Mouse (Mus musculus) liver, embryonic 16.5 days (tissue): ENCODE results near the gene Zranb3. TPM values are rescaled to one million over a fixed set of nuclear protein-coding genes. Genes with fewer than 3 reads are reported as not detected.

Source experiments
- ATAC-seq: fragments of 200-750 bp; cut with Nextera tagmentation; 2 replicates; pipeline ENCODE4 v1.8.0; 2017; ENCODE audit warnings: low read depth, mild to moderate bottlenecking, moderate number of reproducible peaks, moderate library complexity
- H3K27ac ChIP-seq: fragments of 300-500 bp; sonication (generic); 2 replicates; pipeline ENCODE4 v1.5.1; 2014; ENCODE audit warnings: mild to moderate bottlenecking, low read length
- H3K27me3 ChIP-seq: fragments of 300-500 bp; sonication (generic); 2 replicates; pipeline ENCODE4 v1.6.1; 2014; ENCODE audit warnings: low read depth, low read length, mixed read lengths; ENCODE audit not compliant: control insufficient read depth, insufficient read depth
- H3K36me3 ChIP-seq: fragments of 300-500 bp; sonication (generic); 2 replicates; pipeline ENCODE4 v1.6.1; 2014; ENCODE audit warnings: mild to moderate bottlenecking; ENCODE audit not compliant: control insufficient read depth, insufficient read depth
- H3K4me1 ChIP-seq: fragments of 300-500 bp; sonication (generic); 2 replicates; pipeline ENCODE4 v1.6.1; 2014; ENCODE audit warnings: low read depth, low read length, mixed read lengths; ENCODE audit not compliant: control insufficient read depth
- H3K4me2 ChIP-seq: fragments of 300-500 bp; sonication (generic); 2 replicates; pipeline ENCODE4 v1.6.1; 2014; ENCODE audit warnings: low read depth, low read length, mixed read lengths
- H3K4me3 ChIP-seq: fragments of 300-500 bp; sonication (generic); 2 replicates; pipeline ENCODE4 v1.5.1; 2014; ENCODE audit warnings: low read depth, mild to moderate bottlenecking, low read length
- H3K9ac ChIP-seq: fragments of 300-500 bp; sonication (generic); 2 replicates; pipeline ENCODE4 v1.6.1; 2014; ENCODE audit warnings: low read depth, low read length
- H3K9me3 ChIP-seq: fragments of 300-500 bp; sonication (generic); replicated peaks from 2 replicates; pipeline ENCODE4 v1.6.1; 2016; ENCODE audit warnings: low read length; ENCODE audit not compliant: control insufficient read depth
- WGBS: fragments of 180-500 bp; shearing (Covaris S2); extraction: QIAGEN DNeasy Blood & Tissue Kit; methylation state at CpG from one replicate; pipeline ENCODE4 v1.1.7; 2014; ENCODE audit not compliant: insufficient replicate concordance; 5-methylcytosine and 5-hydroxymethylcytosine counted together
- polyA plus RNA-seq: library from polyadenylated mRNA; unstranded; fragments of >200 nt; fragmentation: Nextera tagmentation; extraction: Ambion mirVana; gene quantifications from 2 replicates; pipeline ENCODE4 v1.2.1, GENCODE M21; 2015

Gene Zranb3
- polyA plus RNA-seq, 1 experiment from 2014 or later, result 3.4 TPM

GRCm38 (mm10) chr1:127985391-127985790, 117.5 kb downstream of the Zranb3 start:
- H3K9me3 ChIP-seq, result no peaks in the 10 kb centered on the region
- ATAC-seq, result no peak
- no peaks in the 10 kb centered on the region for H3K36me3 ChIP-seq
- peaks cover 3% of the 10 kb centered on the region for H3K4me1 ChIP-seq
- no peak overlapping the region for H3K27ac ChIP-seq
- no peaks in the 10 kb centered on the region for H3K27me3 ChIP-seq
- H3K4me2 ChIP-seq, result no peak overlapping the region
- 84% methylated on average over 3 of the region's 3 CpGs for WGBS
- H3K9ac ChIP-seq, result no peak overlapping the region
- no peak overlapping the region for H3K4me3 ChIP-seq

- Histone ChIP-seq H3K9me3 (no peaks in the 10 kb centered on the region), H3K4me2 (no peak overlapping the region), H3K27me3 (no peaks in the 10 kb centered on the region), H3K9ac (no peak overlapping the region), H3K4me3 (no peak overlapping the region), H3K36me3 (no peaks in the 10 kb centered on the region), H3K4me1 (no peaks in the 10 kb centered on the region), H3K27ac (no peak overlapping the region)
- ATAC-seq, result no peak
- 71% methylated on average over 5 of the region's 5 CpGs for WGBS
Observed at GRCm38 (mm10) chr1:127983274-127983993, 119.4 kb downstream of the Zranb3 start.

DNA sequence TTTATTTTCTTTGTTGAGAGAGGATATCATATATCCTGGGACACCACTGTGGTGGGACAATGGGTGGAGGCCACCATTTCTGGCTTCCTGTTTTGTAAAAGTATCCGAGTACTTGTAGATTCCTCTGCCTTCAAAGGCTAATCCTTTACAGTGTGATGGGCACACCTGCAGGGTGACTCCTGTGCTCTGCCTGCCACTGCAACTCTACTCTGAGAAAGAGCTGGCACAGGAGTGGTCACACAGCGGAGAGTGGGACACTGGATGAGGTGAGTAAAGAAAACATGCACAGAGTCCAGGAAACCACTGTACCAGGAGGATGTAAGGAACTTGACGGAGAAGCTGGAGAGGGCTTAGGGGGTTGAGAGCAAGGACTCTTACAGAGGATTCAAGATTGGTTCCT, 120.6 kb downstream of the Zranb3 start:
- no peak overlapping the region for H3K4me3 ChIP-seq
- H3K4me2 ChIP-seq, result no peak overlapping the region
- H3K9ac ChIP-seq, result no peak overlapping the region
- H3K36me3 ChIP-seq, result no peaks in the 10 kb centered on the region
- ATAC-seq, result no peak
- no peaks in the 10 kb centered on the region for H3K9me3 ChIP-seq
- H3K27me3 ChIP-seq, result no peaks in the 10 kb centered on the region
- WGBS, result 65% methylated on average over 3 of the region's 3 CpGs
- no peak overlapping the region for H3K27ac ChIP-seq
- H3K4me1 ChIP-seq, result no peaks in the 10 kb centered on the region

- Histone ChIP-seq H3K9me3 (no peaks in the 10 kb centered on the region), H3K4me1 (no peaks in the 10 kb centered on the region), H3K27me3 (no peaks in the 10 kb centered on the region), H3K4me3 (no peak overlapping the region), H3K4me2 (no peak overlapping the region), H3K27ac (no peak overlapping the region), H3K36me3 (no peaks in the 10 kb centered on the region), H3K9ac (no peak overlapping the region)
- ATAC-seq, result no peak
- 52% methylated on average over 2 of the region's 2 CpGs for WGBS
Observed at GRCm38 (mm10) chr1:127980911-127981559, 121.8 kb downstream of the Zranb3 start.

DNA sequence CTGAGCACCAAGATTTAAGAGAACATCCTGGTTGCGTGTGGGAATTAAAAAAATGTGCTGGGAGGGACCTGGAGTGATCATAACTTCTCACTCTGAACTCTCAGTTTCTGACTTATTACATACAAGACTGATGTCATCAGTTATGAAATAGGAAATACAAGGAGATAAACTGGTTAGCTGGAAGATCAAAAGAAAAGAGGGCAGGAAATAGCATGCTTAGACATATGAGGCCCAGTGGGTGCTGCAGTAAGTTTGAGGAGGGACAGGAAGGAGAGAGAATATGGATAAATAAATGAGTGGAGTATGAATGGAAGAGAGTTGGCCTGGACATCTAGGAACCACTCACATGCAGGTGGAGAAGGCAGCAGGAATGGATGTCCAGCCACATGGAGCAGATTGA, 124.7 kb downstream of the Zranb3 start:
- Histone ChIP-seq H3K27ac (no peak overlapping the region), H3K27me3 (no peaks in the 10 kb centered on the region), H3K4me1 (no peaks in the 10 kb centered on the region), H3K4me3 (no peak overlapping the region), H3K36me3 (no peaks in the 10 kb centered on the region), H3K9ac (no peak overlapping the region), H3K4me2 (no peak overlapping the region), H3K9me3 (no peaks in the 10 kb centered on the region)
- no peak for ATAC-seq
- 76% methylated on average over 1 of the region's 1 CpGs for WGBS

- Histone ChIP-seq H3K4me1 (no peaks in the 10 kb centered on the region), H3K36me3 (no peaks in the 10 kb centered on the region), H3K27me3 (no peaks in the 10 kb centered on the region), H3K4me2 (no peak overlapping the region), H3K9me3 (no peaks in the 10 kb centered on the region), H3K27ac (no peak overlapping the region), H3K9ac (no peak overlapping the region), H3K4me3 (no peak overlapping the region)
- no peak for ATAC-seq
- 75% methylated on average over 6 of the region's 6 CpGs for WGBS
Observed at GRCm38 (mm10) chr1:127976106-127976505, 126.7 kb downstream of the Zranb3 start.

DNA sequence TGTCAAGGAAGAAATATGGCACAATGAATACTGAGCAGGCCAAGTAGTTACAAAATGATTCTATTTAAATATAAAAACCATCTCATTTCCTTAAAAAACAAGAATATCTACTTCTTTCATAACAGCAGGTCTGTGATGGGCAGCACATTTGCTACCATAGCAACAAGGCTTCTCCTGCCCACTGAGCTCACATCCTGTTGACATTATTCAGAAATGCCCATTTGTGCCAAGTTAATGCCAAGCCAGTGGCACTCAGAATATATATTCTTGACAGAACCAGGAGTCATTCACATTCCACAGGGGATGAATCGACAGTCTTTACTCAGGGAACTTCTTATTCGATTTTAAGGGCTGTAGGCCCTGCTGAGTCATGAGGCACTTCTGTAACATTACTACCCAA, 127.2 kb downstream of the Zranb3 start:
- ATAC-seq, result no peak
- no peaks in the 10 kb centered on the region for H3K9me3 ChIP-seq
- WGBS, result 52% methylated on average over 2 of the region's 2 CpGs
- H3K27ac ChIP-seq, result no peak overlapping the region
- H3K4me3 ChIP-seq, result no peak overlapping the region
- H3K27me3 ChIP-seq, result no peaks in the 10 kb centered on the region
- H3K9ac ChIP-seq, result no peak overlapping the region
- H3K36me3 ChIP-seq, result no peaks in the 10 kb centered on the region
- H3K4me1 ChIP-seq, result no peaks in the 10 kb centered on the region
- no peak overlapping the region for H3K4me2 ChIP-seq

- WGBS, result 76% methylated on average over 4 of the region's 4 CpGs
- Histone ChIP-seq H3K36me3 (no peaks in the 10 kb centered on the region), H3K9ac (no peak overlapping the region), H3K27ac (no peak overlapping the region), H3K9me3 (no peaks in the 10 kb centered on the region), H3K27me3 (no peaks in the 10 kb centered on the region), H3K4me1 (no peaks in the 10 kb centered on the region), H3K4me2 (no peak overlapping the region), H3K4me3 (no peak overlapping the region)
- no peak for ATAC-seq
Observed at GRCm38 (mm10) chr1:127974082-127974481, 128.8 kb downstream of the Zranb3 start.

DNA sequence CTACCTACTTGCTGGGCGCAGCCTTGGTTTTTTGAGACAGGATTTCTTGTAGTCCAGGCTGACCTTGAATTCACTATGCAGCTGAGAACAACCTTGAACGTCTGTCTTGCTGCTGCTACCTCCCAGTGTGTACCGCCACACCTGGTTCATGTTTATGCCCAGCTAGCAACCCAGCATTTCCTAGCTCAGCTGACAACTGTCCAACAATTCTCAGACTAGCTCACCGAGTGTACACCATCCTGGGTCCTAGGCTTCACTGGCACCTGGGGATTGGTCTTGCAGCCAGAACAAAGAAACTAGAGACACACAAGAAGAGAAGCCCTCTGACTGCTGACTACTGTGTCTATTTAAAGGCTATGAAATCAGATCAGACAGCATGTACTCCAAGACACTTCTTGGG, 132.0 kb downstream of the Zranb3 start:
- Histone ChIP-seq H3K36me3 (no peaks in the 10 kb centered on the region), H3K4me2 (no peak overlapping the region), H3K9me3 (no peaks in the 10 kb centered on the region), H3K27me3 (no peaks in the 10 kb centered on the region), H3K9ac (no peak overlapping the region), H3K4me3 (no peak overlapping the region), H3K27ac (no peak overlapping the region), H3K4me1 (no peaks in the 10 kb centered on the region)
- ATAC-seq, result no peak
- WGBS, result 60% methylated on average over 4 of the region's 4 CpGs
